Mouse (Mus musculus): ENCODE measurements around the gene Cdc34. TPM values are rescaled to one million over a fixed set of nuclear protein-coding genes. Genes with fewer than 3 reads are reported as not detected.

Cdc34 gene
- polyA plus RNA-seq, 1 experiment: 112 TPM

DNA sequence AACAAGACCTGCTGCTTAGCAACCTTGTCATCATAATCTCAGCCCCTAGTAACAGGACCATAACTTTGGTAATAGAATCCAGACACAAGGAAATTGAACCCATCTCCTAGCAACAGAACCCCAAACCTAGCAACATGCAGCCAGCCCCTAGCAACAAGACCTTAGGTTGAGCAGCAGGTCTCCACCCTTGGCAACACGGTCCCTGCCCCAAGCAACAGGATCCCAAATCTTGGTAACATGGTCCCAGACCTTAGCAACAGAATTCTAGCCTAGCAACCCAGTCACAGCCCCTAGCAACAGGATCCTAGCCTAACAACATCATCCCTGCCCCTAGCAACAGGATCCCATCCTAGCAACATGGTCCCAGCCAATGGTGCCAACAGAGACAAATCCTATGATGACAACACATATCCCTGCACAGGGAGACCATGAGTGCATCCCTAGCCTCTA is 27.0 kb upstream of the Cdc34 start:
- no peak for DNase-seq
- Histone ChIP-seq H3K4me3 (replicated peaks; ENCODE audit: extremely low read depth, low read depth, low read length) (no peak overlapping the region), H3K4me1 (ENCODE audit: control insufficient read depth, insufficient read depth, low read length) (no peaks in the 10 kb centered on the region)
- 31% methylated on average over 1 of the region's 1 CpGs for WGBS
- TF ChIP-seq CTCF (IDR thresholded peaks at IDR 0.05; ENCODE audit: insufficient read depth, low read length) (no peak), POLR2A (IDR thresholded peaks at IDR 0.05; ENCODE audit: borderline replicate concordance, extremely low read depth, low read depth, low read length) (no peak)

DNA sequence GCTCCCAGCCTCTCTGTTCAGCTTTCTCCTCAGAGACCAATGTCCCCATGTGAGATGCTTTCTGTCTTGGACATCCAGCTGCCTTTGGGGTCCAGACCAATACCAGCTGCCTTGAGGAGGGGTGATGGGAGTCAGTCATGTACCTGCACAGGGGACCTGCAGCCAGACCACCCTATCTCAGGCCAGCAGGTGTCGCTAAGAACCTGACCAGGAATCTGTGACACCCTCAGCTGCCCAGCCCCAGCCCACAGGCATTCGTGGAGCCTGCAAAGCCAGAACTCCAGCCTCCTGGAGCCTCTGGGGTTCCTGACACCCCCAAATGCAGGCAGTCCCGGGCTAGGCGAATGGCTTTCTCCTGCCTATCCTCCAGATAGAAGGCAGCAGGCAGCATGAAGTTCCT is 23.2 kb upstream of the Cdc34 start:
- H3K4me3 ChIP-seq (replicated peaks; ENCODE audit: extremely low read depth, low read depth, low read length): no peak overlapping the region
- TF ChIP-seq CTCF (IDR thresholded peaks at IDR 0.05; ENCODE audit: insufficient read depth, low read length): no peak
- no peak for TF ChIP-seq POLR2A (IDR thresholded peaks at IDR 0.05; ENCODE audit: borderline replicate concordance, extremely low read depth, low read depth, low read length)
- DNase-seq: no peak
- WGBS: 33% methylated on average over 4 of the region's 4 CpGs
- no peaks in the 10 kb centered on the region for H3K4me1 ChIP-seq (ENCODE audit: control insufficient read depth, insufficient read depth, low read length)

GRCm38 (mm10) chr10:79660298-79660697 is 21.7 kb upstream of the Cdc34 start:
- DNase-seq: no peak
- WGBS: 85% methylated on average over 2 of the region's 2 CpGs
- TF ChIP-seq POLR2A (IDR thresholded peaks at IDR 0.05; ENCODE audit: borderline replicate concordance, extremely low read depth, low read depth, low read length) (no peak), CTCF (IDR thresholded peaks at IDR 0.05; ENCODE audit: insufficient read depth, low read length) (no peak)
- no peaks in the 10 kb centered on the region for H3K4me1 ChIP-seq (ENCODE audit: control insufficient read depth, insufficient read depth, low read length)
- H3K4me3 ChIP-seq (replicated peaks; ENCODE audit: extremely low read depth, low read depth, low read length): no peak overlapping the region

DNA sequence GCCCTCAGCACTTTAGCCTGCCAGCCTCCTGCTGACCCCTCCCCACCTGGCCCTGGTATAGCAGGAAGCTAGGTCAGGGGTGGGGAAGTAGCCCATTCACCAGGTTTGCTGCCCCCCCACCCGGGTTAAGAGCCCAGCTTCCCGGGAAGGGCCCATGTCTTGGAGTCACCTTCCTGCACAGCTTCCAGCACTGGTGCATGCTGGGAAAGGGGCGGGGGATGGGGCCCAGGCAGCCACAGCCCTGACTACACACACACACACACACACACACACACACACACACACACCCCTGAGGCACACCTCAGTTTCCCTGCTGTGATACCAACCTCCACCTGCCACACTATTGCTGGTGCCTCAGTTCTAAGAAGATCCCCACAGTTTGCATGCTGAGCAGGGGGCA is 20.1 kb upstream of the Cdc34 start:
- DNase-seq: no peak
- WGBS: 18% methylated on average over 2 of the region's 3 CpGs
- no peaks in the 10 kb centered on the region for H3K4me1 ChIP-seq (ENCODE audit: control insufficient read depth, insufficient read depth, low read length)
- no peak overlapping the region for H3K4me3 ChIP-seq (replicated peaks; ENCODE audit: extremely low read depth, low read depth, low read length)
- TF ChIP-seq CTCF (IDR thresholded peaks at IDR 0.05; ENCODE audit: insufficient read depth, low read length) (no peak), POLR2A (IDR thresholded peaks at IDR 0.05; ENCODE audit: borderline replicate concordance, extremely low read depth, low read depth, low read length) (no peak)

DNA sequence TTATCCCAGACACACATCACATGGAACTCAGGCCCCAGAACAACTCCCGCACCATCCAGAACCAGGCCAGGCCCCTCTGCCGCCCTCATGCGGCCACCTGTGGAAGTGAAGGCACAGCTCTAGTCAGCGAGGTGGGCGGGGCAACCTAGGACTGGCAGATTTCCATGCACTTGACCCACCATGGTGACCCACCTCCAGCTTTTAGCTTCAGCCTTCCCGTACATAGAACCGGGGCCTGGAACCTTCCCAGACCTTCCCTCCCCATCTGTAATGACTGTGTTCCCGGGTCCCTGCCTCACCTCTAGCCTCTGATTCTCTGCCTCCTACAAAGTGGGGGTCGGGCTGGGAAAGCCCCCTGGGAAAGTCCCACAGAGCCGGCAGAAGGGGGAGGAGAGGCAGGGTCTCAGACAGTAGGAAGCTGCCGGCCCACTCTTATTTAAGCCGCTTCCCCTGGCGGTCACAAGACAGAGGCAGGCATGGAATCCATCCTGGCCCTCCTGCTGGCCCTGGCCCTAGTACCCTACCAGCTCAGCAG is 17.8 kb upstream of the Cdc34 start, which contains the start of gene Madcam1:
Madcam1 (plus strand) TSS at position 429 of the 535 bp plus-strand sequence.
- no peak within 1 kb of the TSS for H3K4me3 ChIP-seq (replicated peaks; ENCODE audit: extremely low read depth, low read depth, low read length)
- peak; percentile 72 for DNase-seq
- TF ChIP-seq CTCF (IDR thresholded peaks at IDR 0.05; ENCODE audit: insufficient read depth, low read length) (peak; percentile 65), POLR2A (IDR thresholded peaks at IDR 0.05; ENCODE audit: borderline replicate concordance, extremely low read depth, low read depth, low read length) (no peak)
- no peaks in the 10 kb centered on the region for H3K4me1 ChIP-seq (ENCODE audit: control insufficient read depth, insufficient read depth, low read length)
- 15% methylated on average over 13 of the region's 13 CpGs for WGBS

GRCm38 (mm10) chr10:79665051-79665450 is 16.9 kb upstream of the Cdc34 start:
- TF ChIP-seq CTCF (IDR thresholded peaks at IDR 0.05; ENCODE audit: insufficient read depth, low read length): no peak
- TF ChIP-seq POLR2A (IDR thresholded peaks at IDR 0.05; ENCODE audit: borderline replicate concordance, extremely low read depth, low read depth, low read length): no peak
- Histone ChIP-seq H3K4me3 (replicated peaks; ENCODE audit: extremely low read depth, low read depth, low read length) (no peak overlapping the region), H3K4me1 (ENCODE audit: control insufficient read depth, insufficient read depth, low read length) (peaks cover under 1% of the 10 kb centered on the region; the same call in 1 of the 2 replicates)
- DNase-seq: no peak
- WGBS: 79% methylated on average over 8 of the region's 8 CpGs

DNA sequence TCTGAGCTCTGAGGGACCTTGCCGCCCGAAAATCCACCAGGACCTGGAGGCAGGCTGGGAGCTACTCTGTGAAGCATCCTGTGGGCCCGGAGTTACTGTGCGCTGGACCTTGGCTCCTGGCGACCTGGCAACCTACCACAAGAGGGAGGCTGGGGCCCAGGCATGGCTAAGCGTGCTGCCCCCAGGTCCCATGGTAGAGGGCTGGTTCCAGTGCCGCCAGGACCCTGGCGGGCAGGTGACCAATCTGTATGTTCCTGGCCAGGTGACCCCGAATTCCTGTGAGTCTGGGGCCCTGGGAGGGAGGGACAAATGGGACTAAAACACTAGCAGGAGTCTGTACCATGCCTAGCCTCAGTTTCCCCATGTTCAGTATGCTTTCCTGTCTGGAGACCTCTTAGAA is 15.5 kb upstream of the Cdc34 start:
- 65% methylated on average over 9 of the region's 9 CpGs for WGBS
- Histone ChIP-seq H3K4me1 (ENCODE audit: control insufficient read depth, insufficient read depth, low read length) (peaks cover 3% of the 10 kb centered on the region; the same call in 1 of the 2 replicates), H3K4me3 (replicated peaks; ENCODE audit: extremely low read depth, low read depth, low read length) (no peak overlapping the region)
- TF ChIP-seq CTCF (IDR thresholded peaks at IDR 0.05; ENCODE audit: insufficient read depth, low read length) (no peak), POLR2A (IDR thresholded peaks at IDR 0.05; ENCODE audit: borderline replicate concordance, extremely low read depth, low read depth, low read length) (no peak)
- no peak for DNase-seq

- Histone ChIP-seq H3K4me3 (replicated peaks; ENCODE audit: extremely low read depth, low read depth, low read length) (no peak overlapping the region), H3K4me1 (ENCODE audit: control insufficient read depth, insufficient read depth, low read length) (peaks cover 3% of the 10 kb centered on the region; the same call in 1 of the 2 replicates)
- TF ChIP-seq POLR2A (IDR thresholded peaks at IDR 0.05; ENCODE audit: borderline replicate concordance, extremely low read depth, low read depth, low read length) (no peak), CTCF (IDR thresholded peaks at IDR 0.05; ENCODE audit: insufficient read depth, low read length) (no peak)
- no peak for DNase-seq
- WGBS: 78% methylated on average over 5 of the region's 5 CpGs
These were observed 13.9 kb upstream of the Cdc34 start for GRCm38 (mm10) chr10:79668076-79668475.

DNA sequence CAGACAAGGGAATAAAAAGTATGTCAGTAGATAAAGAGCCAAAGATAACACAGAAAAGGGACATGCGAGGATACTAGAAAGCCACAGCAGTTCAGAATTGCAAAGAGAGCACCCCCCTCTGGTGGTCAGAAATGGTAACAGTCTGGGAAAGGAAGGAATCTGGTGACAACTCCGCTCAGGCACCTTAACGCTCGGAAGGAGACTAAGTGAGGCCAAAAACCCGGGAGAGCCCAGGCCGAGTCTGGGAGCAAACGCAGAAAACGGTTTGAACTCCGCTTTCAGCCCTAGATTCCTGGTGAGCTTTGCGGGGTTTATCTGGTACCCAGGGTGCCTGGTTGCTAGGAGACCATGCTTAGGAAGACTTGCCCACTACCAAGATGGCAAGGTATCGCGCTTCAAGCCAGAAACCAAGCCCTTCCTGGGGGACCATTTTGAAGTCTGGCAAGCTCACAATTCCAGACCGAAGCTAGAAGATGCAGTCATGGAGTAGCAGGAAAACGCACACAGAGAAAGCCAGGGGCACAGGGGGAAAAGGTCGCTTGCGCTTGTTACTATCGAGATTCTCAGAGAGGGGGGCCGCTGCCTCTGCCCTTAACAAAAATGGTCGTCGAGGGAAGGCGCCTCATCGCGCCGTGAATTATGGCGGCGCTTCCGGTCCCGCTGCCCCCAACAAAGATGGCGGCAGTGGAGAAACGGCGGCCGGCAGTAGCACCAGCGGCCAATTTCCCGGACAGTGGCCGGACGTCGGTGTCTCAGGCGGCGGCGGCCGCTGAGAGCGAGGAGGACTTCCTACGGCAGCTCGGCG is 13.0 kb upstream of the Cdc34 start, which contains the start of gene Tpgs1:
Tpgs1 (plus strand) TSS at position 599 of the 805 bp plus-strand sequence.
- peaks cover 3% of the 10 kb centered on the region; the same call in 1 of the 2 replicates for H3K4me1 ChIP-seq (ENCODE audit: control insufficient read depth, insufficient read depth, low read length)
- peak within 1 kb of the TSS; percentile 80 for H3K4me3 ChIP-seq (replicated peaks; ENCODE audit: extremely low read depth, low read depth, low read length)
- peak; percentile 93 for DNase-seq
- peak; percentile 55; the same call in 1 of the 2 replicates for TF ChIP-seq POLR2A (IDR thresholded peaks at IDR 0.05; ENCODE audit: borderline replicate concordance, extremely low read depth, low read depth, low read length)
- TF ChIP-seq CTCF (IDR thresholded peaks at IDR 0.05; ENCODE audit: insufficient read depth, low read length): peak; percentile 46
- under 1% methylated on average over 45 of the region's 45 CpGs for WGBS
